Mouse (Mus musculus) fibroblast of lung, adult 2 months (primary cell): Measurements from ENCODE around the gene Zfp617.
"Not testable (repeated sequence)": the region's sequence is repeated elsewhere in the genome, so short reads cannot be mapped to it uniquely, and the experiment has no call there.

Experiments
- DNase-seq: peaks from one replicate; pipeline ENCODE4 v3.0.0-alpha.2; 2011; ENCODE audit warnings: low read depth

Zfp617 gene

DNA sequence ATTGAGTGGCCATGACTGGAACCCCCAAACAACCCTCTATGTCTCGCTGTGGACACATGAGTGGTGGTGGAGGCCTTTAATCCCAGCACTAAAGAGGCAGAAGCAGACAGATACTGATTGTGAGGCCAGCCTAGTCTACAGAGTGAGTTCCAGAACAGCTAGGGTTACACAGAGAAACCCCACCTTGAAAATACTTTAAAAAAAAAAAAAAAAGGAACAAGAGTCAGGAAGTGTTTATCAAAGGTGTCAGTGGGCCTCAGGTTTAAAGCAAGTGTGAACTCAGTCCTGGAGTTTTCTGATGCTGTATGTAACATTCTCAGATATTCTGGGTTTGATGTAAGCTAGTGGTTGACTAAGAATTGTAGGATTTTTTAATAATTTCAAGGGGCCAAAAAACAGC, 44.1 kb downstream of the Zfp617 start:
- no peak for DNase-seq

DNA sequence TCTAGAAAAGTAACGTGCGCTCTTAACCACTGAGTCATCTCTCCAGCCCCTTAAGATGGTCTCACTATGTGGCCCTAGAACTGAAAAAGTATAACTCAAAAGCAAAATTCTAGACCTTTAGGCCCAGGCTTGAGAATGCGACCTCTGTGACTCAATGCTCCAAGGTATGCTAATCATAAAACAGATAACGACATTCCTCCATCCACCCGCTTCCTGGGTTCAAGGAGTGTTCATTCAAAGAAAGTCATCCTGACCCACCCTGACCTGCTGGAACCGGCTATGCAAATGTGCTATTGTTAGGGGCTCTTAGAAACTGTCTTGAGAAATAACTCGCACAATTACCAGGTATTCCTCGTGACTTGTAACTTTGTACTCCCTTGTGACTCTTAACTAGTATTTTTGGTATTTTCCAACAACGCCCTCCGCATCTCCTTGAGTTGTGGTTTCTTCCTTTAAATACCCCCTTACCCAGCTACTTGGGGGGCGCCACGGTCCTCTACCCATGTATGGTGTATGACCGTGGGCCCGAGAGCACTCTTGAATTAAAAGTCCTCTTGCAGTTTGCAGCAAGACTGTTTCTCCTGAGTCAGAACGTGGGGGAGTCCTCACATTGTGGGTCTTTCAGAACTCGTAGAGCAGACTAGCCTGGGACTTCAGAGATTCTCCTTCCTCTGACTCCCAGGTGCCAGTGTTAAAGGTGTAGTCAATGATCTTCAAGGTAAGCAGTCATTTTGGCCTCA, 44.7 kb downstream of the Zfp617 start:
- DNase-seq, result not testable (repeated sequence)

DNA sequence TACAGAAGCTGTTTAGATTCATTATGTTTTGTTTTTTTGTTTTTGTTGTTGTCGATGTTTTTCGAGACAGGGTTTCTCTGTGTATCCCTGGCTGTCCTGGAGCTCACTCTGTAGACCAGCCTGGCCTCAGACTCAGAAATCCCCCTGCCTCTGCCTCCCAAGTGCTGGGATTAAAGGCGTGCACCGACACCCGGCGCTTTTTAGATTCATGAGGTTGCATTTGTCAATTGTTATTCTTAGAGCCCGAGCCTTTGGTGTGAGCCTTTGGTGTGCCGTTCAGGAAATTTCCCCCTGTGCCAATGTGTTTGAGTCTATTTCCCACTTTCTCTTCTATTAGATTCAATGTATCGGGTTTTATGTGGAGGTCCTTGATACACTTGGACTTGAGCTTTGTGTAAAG, 46.2 kb downstream of the Zfp617 start:
- DNase-seq, result no peak

DNA sequence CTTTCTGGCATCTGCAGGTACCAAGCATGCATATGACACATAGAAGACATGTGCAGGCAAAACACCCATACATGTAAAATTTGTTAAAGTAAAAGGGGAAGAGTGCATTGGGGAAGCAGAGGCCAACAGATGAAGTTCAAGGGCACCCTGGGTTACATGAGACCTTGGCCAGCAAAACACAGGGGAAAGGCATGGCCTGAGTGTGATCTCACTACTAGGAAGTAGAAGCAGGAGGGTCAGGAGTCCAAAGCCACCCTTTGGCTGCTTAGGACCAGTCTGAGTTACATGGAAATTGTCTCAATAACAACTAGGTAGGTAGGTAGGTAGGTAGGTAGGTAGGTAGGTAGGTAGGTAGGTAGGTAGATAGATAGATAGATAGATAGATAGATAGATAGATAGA, 52.0 kb downstream of the Zfp617 start:
- DNase-seq, result no peak

DNA sequence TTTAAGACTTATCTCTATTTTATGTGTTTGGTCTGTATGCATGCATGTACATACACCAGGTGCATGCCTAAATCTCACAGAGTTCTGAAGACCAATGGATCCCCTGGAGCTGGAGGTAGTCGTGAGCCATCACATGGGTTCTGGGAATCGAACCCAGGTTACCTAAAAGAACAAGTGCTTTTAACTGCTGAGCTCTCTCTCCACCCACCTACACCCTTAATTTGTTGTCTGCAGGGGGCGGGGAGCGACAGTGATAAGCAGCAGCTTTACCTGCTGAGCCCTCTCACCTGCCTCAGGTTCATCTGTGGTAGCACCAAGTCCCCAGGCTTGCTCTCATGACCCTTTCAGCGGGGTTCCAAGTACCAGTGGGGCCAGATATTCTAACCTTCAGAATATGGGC, 53.4 kb downstream of the Zfp617 start:
- DNase-seq, result no peak

DNA sequence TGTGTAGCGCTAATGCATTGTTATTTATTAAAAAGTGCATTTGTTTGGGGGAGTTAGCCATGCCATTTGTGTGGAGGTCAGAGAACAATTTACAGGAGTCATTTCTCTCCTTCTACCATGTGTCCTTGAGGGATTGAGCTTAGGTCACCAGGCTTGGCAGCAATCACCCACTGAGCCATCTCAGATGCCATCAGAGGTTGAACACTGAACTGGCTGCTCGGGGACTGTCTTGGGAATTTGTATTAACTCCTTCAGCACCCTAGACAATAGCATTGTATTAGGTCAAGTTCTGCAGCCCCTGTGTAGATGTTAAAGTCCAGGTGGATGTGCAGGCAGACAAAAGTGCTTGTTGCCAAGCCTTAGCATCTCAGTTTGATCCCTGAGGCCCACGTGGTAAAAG, 55.6 kb downstream of the Zfp617 start:
- no peak for DNase-seq

DNA sequence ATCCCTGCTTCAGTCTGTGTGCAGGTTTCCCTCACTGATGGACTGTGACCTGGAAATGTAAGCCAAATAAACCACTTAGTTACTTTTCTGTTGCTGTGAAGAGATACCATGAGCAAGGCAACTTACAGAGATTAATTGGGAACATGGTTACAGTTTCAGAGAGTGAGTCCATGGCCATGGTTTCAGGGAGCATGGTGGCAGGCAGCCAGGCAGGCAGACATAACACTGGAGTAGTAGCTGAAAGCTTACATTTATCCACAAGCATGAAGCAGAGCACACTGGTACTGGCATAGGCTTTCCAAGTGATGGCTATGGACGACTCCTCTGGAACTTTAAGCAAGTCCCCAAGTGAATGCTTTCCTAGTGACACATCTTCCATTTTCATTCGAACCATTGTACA, 56.7 kb downstream of the Zfp617 start:
- no peak for DNase-seq

DNA sequence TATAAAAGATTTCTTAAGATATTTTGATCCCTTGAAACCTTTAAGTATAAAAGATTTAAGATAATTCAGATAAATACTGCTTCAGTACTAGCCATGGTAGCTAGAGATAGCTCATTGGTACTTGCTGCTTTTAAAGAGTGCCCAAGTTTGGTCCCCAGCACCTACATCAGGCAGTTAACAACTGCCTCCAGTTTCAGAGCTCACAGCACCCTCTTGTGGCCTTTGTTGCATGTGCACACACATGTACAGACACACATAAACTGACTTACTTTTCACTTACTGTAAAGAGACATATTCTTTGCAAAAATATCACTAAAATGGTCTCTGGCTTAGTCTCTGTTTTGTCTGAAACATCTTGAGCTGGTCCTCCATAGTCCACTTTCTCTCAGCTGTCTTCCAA, 58.0 kb downstream of the Zfp617 start:
- no peak for DNase-seq

DNA sequence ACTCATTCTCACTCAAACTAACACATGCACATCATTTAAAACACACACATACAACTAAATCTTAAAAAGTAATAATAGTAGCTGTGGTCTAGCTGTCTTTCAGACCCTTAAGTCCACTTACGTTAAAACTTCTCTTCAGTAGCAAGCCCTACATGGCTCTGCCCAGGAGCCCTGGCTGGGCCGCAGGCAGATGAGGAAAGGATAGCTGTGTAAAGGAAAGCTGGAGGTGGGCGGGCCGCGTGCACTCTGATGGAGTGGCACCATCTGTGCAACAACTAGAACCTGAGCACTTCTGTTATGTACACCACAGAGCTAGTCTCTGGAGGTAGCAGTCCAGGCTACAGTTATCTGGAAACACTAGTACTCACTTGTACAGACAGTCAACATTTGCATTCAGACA, 58.8 kb downstream of the Zfp617 start:
- DNase-seq, result no peak

DNA sequence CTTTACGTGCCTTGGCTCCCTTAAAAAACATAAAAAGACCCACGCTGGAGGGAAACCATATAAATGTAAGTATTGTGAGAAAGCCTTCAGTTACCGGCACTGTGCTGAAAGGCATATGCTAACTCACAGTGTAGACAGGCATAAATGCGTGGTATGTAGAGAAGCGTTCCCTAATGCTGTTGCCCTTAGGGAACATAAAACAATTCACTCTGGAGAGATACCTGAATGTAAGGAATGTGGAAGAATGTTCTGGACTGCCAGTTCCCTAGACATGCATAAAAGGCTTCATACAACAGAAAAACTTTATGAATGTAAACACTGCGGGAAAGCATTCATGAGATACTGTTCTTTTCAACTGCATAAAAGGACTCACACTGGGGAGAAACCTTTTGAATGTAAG, 59.7 kb downstream of the Zfp617 start:
- no peak for DNase-seq

DNA sequence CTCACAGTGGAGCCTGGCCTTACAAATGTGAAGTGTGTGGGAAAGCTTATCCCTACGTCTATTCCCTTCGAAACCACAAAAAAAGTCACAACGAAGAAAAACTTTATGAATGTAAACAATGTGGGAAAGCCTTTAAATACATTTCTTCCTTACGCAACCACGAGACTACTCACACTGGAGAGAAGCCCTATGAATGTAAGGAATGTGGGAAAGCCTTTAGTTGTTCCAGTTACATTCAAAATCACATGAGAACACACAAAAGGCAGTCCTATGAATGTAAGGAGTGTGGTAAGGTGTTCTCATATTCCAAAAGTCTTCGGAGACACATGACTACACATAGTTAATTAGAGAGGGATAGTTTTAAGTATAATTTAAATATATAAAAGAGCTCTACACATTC, 60.2 kb downstream of the Zfp617 start:
- DNase-seq, result no peak

DNA sequence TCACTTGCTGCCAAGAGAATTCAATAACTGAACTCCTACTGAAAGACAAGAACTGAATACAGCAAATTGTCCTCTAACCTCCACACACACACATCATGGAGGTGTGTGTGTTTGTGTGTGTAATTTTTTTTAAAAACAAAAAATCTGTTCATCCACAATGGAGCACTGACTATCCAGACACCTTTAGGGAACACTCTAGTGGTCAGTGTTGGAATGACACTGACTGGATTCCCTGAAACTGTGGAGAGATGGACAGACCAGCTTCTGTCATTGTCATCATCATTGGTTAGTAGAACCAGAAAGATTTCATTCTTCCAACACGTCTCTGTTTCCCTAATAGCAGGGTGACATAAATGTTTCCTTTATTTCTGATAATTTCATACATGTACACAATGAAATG, 63.5 kb downstream of the Zfp617 start:
- no peak for DNase-seq

DNA sequence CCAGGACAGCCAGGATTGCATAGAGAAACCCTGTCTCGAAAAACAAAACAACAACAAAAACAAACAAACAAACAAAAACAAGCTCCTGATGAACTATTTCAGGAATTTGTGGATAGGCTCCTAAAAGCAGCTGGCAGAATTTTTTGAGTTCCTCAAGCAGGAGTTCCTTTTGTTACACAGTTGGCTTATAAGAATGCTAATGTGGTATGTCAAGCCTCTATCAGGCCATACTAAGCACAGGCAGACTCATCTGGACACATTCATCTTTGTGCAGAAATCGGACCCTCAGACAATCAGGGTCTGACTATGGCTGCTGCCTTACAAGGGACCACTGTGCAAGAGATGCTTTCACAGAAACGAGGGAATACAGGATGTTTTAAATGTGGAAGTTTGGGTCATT, 65.8 kb downstream of the Zfp617 start:
- no peak for DNase-seq

DNA sequence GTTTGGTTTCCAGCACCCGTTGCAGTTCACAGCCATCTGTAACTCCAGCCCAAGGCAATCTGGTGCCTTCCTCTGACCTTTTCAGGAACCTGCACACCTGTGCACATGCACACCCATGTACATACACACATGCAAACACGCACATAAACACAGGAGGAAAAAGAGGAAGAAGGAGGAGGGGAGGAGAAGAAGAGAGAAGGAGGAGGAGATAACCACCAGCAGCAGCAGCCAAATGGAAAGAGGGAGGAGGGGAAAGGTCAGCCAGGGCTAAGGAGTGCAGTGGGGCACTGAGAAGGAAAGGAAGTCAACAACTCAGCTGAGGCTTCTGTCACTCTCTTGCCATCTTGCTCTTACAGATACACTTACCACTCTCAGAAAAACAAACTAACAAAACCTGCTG, 72.6 kb downstream of the Zfp617 start:
- DNase-seq, result no peak

DNA sequence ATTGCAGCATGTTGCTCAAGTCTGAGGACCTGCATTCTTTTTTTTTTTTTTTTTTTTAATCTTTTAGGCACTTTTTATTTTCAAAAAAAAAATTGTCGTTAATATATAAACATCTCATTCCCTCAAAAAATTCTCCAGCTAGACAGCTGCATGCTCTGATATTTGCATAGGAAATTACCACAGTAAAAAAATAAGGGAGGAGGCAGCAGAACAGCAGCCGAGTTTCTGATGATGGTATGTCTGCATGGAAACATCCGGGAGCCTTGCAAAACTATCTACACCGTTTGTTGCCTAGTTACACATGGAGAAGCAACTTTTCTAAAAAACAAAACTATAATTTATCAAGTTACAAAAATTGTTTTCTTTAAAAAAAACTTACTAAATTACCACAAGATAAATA, 73.0 kb downstream of the Zfp617 start:
- DNase-seq, result no peak
